Mouse (Mus musculus): ENCODE results near the gene 1700025G04Rik. TPM values are rescaled to one million over a fixed set of nuclear protein-coding genes. Genes with fewer than 3 reads are reported as not detected.

Gene 1700025G04Rik
- polyA plus RNA-seq, 3 experiments from 2014 or later: 0.84 to 1.9 (median 1.2) TPM

DNA sequence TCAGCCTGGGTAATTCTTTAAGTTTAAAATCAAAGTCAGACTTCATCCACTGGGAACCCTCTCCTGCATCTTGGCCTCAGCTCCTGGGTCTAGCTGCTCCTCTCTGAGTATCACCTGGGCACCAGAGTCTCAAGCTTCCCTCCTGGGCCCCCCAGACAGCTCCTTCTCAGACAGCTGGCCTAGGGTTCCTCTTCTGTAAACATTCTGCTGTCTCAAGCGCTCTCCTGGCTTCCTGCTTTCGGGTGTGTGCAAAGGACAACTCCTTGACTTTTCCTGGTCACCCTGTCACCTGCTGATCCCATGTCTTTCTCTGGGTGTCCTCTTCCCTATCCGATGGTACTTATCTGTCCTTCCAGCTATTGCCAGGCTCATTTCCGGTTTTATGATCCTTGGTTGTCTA, 99.3 kb downstream of the 1700025G04Rik start:
- ATAC-seq: no peak

- ATAC-seq: no peak
These were observed 101.2 kb downstream of the 1700025G04Rik start for GRCm38 (mm10) chr1:151988713-151989112.

- no peak for ATAC-seq
These were observed 101.9 kb downstream of the 1700025G04Rik start for GRCm38 (mm10) chr1:151988066-151988465.

GRCm38 (mm10) chr1:151986024-151986778, 103.7 kb downstream of the 1700025G04Rik start:
- no peak for ATAC-seq

DNA sequence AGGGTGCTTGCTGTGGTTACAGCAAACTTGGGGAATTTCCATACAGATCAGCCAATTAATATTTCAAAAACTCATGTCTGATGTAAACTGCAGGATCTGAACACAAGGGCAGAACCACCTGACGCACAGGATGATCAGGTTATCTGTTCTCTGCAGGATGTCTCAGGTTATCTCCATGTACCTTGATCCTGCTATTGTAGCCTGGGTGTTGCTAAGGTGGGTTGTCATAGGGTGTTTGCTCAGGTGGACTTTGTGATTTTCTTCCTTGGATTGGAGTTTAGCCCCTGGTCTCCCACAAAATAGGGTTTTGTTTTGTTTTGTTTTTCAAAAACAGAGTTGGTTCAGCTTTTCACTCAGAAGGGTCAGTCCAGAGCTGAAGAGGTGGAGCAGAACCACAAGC, 104.9 kb downstream of the 1700025G04Rik start:
- ATAC-seq: no peak

DNA sequence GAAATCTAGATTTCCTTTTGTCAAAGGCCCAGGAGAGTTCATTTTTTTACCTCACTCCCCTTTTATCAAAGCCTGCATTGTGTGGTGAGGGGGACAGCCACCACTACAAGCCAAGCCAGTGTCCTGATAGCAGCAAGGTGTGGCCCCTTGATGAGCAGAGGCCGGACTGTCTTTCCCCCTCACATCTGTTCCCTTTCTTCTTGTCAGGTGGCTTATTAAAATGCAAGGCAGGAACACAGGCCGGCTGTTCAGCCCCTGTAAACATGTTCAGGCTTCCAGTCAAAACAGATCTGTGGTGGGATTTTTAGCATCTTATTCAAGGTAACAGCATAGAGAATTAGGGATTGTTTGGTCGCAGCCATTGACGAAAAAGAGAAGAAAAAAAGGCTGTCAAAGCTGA, 105.9 kb downstream of the 1700025G04Rik start:
- ATAC-seq: no peak

DNA sequence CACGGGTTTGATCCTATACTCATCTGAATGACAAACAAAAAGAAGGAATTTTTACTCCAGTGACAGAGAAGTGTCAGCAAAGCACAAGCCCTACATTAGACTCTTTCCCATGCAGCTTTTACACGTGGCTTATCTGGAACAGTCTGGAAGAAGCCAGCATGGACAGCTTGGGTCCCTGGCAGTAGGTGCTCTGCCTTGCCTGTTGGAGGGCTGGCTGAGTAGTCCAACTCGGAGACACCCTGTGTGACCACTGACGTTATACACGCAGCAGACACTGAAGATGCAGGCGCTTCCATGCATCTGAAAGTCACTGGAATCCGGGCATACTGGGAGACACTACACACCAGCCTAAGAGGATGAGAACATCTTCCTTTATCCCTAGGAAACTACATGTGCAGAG, 109.4 kb downstream of the 1700025G04Rik start:
- no peak for ATAC-seq

GRCm38 (mm10) chr1:151979803-151980456, 110.0 kb downstream of the 1700025G04Rik start:
- peak; percentile 21 for ATAC-seq

GRCm38 (mm10) chr1:151978751-151979150, 111.2 kb downstream of the 1700025G04Rik start:
- no peak for ATAC-seq

DNA sequence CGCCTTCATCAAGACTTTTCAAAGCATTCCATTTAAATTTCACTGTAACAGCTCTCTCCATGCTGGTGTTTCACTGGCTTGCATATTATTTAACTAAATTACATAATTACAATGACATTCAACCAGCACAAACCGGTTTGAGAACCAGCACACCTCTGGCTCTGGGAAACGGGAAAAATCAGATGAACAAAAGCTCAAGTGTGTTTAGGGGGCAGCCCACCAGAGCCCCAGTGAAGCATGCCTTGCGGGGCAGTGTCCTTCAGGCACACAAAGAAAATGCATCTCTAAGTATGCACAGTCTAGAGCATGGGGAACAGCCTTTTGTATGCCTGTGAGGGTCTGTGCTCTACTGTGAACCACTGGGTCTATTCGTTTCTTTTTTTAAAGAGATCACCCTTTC, 112.3 kb downstream of the 1700025G04Rik start:
- ATAC-seq: no peak

DNA sequence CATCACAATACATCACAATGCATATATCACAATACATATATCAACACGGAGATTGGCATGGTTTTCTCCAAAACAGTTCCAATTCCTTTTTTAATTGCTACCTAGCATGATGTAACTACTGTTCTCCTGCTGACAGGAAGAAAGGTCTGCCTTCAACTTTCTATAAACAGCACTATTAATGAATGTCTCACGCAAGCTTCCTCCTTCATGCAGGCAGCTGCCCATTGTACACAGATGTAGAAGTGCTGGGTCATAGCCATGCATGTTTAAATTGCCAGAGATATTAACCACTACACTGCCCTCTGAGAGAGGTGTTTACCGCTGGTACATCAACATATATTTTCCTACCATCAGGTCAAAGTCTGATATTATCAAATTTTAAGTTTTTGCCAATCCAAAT, 113.1 kb downstream of the 1700025G04Rik start:
- no peak for ATAC-seq

- peak; percentile 13 for ATAC-seq
These were observed 114.2 kb downstream of the 1700025G04Rik start for GRCm38 (mm10) chr1:151975418-151976379.

DNA sequence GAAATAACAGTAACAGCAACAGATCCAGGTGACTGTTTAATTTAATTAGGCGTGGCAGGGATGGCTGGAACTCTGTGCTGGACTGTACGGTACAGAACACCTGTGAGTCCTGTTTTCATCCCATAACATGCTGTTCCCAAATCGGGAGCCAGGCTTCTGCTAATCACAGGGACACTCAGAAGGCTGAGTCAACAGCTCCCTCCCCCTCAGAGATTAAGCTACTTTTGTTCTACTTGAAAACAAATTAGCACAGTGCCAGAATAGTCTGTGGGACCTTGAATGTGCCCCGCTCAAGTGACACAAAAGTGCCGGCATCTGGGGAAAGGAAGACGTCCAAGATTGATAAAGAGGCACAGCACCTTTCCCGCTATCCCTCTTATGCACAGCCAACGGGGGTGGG, 115.0 kb downstream of the 1700025G04Rik start:
- no peak for ATAC-seq

DNA sequence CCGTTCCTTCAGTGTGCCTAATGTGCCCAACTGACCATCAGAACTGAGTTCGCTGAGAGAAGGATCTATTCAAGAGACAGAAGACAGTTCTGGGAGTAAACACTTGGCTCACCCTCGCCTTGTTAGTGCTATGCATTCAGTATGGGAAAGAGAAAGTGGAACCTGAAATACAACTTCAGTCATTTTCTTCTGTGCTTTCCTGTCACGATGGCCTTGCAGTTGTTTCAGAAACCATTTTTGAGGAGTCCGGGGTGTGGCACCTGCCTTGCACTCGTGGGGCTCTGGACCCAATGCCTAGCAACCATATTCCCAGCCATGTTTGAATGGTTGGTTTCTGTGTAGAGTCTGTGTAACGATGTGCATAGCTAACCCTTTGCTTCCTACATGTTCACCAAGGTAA, 115.5 kb downstream of the 1700025G04Rik start:
- peak; percentile 46 for ATAC-seq

DNA sequence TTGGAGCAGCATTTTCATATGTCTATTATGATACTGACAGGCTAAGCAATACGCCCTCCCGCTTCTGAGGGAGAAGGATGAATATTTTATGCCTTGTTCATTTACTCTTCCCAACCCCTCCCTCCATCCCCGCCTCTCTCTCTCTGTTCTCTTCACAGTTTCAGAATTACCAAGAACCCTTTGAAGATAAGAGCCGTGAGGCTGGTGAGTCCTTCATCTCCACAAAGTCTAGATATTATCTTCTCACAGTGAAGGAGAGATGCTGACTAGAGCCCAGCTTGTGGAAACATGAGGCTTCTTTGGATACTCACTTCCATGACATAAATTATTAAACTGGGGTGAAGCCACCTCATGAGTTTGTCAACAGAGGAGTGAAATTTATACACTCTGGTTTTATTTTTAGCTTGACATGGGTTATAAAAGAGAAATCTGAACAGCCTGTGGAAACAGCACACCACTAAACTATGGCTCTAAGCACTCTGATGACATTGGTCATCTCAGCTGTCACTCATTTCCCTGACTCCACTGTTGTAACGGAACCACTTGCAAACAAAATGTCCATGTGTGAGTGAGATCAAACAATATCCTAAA, 116.7 kb downstream of the 1700025G04Rik start:
- peak; percentile 50 for ATAC-seq

DNA sequence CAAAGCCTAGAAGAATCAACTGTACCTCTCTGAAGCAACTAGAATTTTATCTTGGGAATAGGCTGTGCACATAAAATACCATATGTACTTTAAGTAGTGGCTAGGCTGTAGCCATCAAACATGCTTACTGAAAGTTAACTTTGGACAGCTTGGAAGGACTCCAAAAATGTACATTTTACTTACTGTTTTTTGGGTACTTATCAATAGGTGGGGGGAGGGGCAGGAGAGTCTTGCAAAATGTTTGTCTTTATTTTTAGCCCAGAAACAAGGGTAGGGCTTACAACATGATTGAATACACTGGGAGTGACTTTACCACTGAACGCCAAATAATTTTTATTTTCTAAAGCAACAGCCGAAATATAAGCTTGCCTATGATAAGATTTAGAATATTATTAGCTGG, 118.3 kb downstream of the 1700025G04Rik start:
- ATAC-seq: no peak

- ATAC-seq: no peak
These were observed 121.8 kb downstream of the 1700025G04Rik start for GRCm38 (mm10) chr1:151968126-151968525.

- no peak for ATAC-seq
These were observed 125.1 kb downstream of the 1700025G04Rik start for GRCm38 (mm10) chr1:151964811-151965210.

DNA sequence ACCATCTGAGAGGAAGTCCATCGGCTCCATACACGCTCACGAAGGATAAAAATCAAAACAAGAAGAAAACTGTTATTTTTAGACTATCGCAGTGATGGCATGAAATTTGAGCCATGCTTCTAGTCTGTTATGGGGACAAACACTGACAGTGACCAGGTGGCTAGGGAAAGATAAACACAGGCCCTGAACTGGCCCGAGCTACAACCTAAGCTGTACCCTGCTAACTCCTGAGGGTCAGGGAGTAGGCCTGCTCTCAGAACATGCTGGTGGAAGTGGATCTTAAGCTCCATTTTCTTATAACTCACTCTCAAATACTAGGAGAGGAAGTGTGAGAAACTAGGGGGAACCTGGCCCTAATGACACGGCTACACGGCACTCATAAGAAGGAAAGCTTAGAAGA, 126.7 kb downstream of the 1700025G04Rik start:
- no peak for ATAC-seq

GRCm38 (mm10) chr1:151962078-151962477, 127.8 kb downstream of the 1700025G04Rik start:
- ATAC-seq: no peak

- no peak for ATAC-seq
These were observed 128.7 kb downstream of the 1700025G04Rik start for GRCm38 (mm10) chr1:151961204-151961603.

GRCm38 (mm10) chr1:151959010-151959409, 130.9 kb downstream of the 1700025G04Rik start:
- no peak for ATAC-seq

DNA sequence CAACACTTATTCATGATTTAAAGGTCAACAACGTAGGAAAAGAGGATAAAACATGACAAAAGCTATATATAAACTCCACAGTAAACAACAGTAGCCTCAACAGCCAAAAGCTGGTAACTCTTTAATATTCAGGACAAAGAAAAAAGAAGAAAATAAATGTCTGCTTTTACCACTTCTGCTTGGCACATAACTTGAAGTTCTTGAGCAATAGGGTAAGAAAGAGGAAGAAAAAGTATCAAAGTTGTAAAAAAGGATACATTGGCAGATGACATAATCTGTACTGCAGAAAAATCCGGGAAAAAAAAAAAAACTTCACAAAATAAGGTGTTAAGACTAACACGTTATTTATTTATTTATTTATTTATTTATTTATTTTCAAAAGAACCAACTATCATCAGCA, 131.5 kb downstream of the 1700025G04Rik start:
- no peak for ATAC-seq
